Mouse (Mus musculus) neural tube, embryonic 12.5 days (tissue): Measurements from ENCODE around the gene Gpr179. TPM values are rescaled to one million over a fixed set of nuclear protein-coding genes. Genes with fewer than 3 reads are reported as not detected.
"Not testable (repeated sequence)": the region's sequence is repeated elsewhere in the genome, so short reads cannot be mapped to it uniquely, and the experiment has no call there.

Experiments
- ATAC-seq: fragments of 200-750 bp; cut with Nextera tagmentation; 2 replicates; pipeline ENCODE4 v1.8.0; 2017; ENCODE audit warnings: low read depth, mild to moderate bottlenecking, moderate TSS enrichment, moderate library complexity; ENCODE audit not compliant: low FRiP score
- H3K27ac ChIP-seq: fragments of 300-500 bp; sonication (generic); 2 replicates; pipeline ENCODE4 v1.5.1; 2016
- H3K27me3 ChIP-seq: fragments of 300-500 bp; sonication (generic); replicated peaks from 2 replicates; pipeline ENCODE4 v1.6.1; 2016; ENCODE audit warnings: mild to moderate bottlenecking
- H3K36me3 ChIP-seq: fragments of 300-500 bp; sonication (generic); 2 replicates; pipeline ENCODE4 v1.6.1; 2016; ENCODE audit warnings: mild to moderate bottlenecking
- H3K4me1 ChIP-seq: fragments of 300-500 bp; sonication (generic); 2 replicates; pipeline ENCODE4 v1.6.1; 2016
- H3K4me2 ChIP-seq: fragments of 300-500 bp; sonication (generic); replicated peaks from 2 replicates; pipeline ENCODE4 v1.6.1; 2016; ENCODE audit warnings: mild to moderate bottlenecking
- H3K4me3 ChIP-seq: fragments of 300-500 bp; sonication (generic); 2 replicates; pipeline ENCODE4 v1.5.1; 2016
- H3K9ac ChIP-seq: fragments of 300-500 bp; sonication (generic); 2 replicates; pipeline ENCODE4 v1.6.1; 2016; ENCODE audit warnings: mild to moderate bottlenecking
- H3K9me3 ChIP-seq: fragments of 300-500 bp; sonication (generic); 2 replicates; pipeline ENCODE4 v1.6.1; 2016; ENCODE audit warnings: mild to moderate bottlenecking
- WGBS: fragments of 180-500 bp; shearing (Covaris S2); methylation state at CpG from one replicate; pipeline ENCODE4 v1.1.7; 2016; 5-methylcytosine and 5-hydroxymethylcytosine counted together
- polyA plus RNA-seq: library from polyadenylated mRNA; unstranded; fragments of >200 nt; fragmentation: Nextera tagmentation; extraction: Ambion mirVana; gene quantifications from 2 replicates; pipeline ENCODE4 v1.2.1, GENCODE M21; 2016

Gpr179 gene
- polyA plus RNA-seq, 1 experiment from 2014 or later, result 0.19 TPM

- no peak overlapping the region for H3K27ac ChIP-seq
Measured at GRCm38 (mm10) chr11:97372159-97372864, 20.4 kb upstream of the Gpr179 start.

GRCm38 (mm10) chr11:97370329-97371091 is 18.6 kb upstream of the Gpr179 start:
- Histone ChIP-seq H3K4me2 (no peak overlapping the region), H3K9me3 (no peaks in the 10 kb centered on the region), H3K27me3 (no peaks in the 10 kb centered on the region), H3K27ac (no peak overlapping the region), H3K4me1 (peaks cover 4% of the 10 kb centered on the region), H3K4me3 (no peak overlapping the region), H3K9ac (no peak overlapping the region), H3K36me3 (peaks cover 16% of the 10 kb centered on the region)
- no peak for ATAC-seq
- WGBS, result 78% methylated on average over 7 of the region's 7 CpGs

More at GRCm38 (mm10) chr11:97372159-97372864, 20.4 kb upstream of the Gpr179 start:
- Histone ChIP-seq H3K9me3 (no peaks in the 10 kb centered on the region), H3K4me3 (no peak overlapping the region), H3K9ac (no peak overlapping the region), H3K27me3 (no peaks in the 10 kb centered on the region), H3K36me3 (peaks cover 33% of the 10 kb centered on the region), H3K4me2 (no peak overlapping the region), H3K4me1 (no peaks in the 10 kb centered on the region)
- ATAC-seq, result no peak
- 96% methylated on average over 6 of the region's 6 CpGs for whole genome bisulfite sequencing

GRCm38 (mm10) chr11:97368501-97368900 is 16.6 kb upstream of the Gpr179 start:
- Histone ChIP-seq H3K36me3 (no peaks in the 10 kb centered on the region), H3K27me3 (no peaks in the 10 kb centered on the region), H3K4me2 (no peak overlapping the region), H3K4me1 (peaks cover 24% of the 10 kb centered on the region), H3K9me3 (no peaks in the 10 kb centered on the region), H3K4me3 (no peak overlapping the region), H3K27ac (no peak overlapping the region), H3K9ac (no peak overlapping the region)
- 92% methylated on average over 5 of the region's 5 CpGs for WGBS
- ATAC-seq, result no peak

GRCm38 (mm10) chr11:97365556-97365955 is 13.7 kb upstream of the Gpr179 start:
- Histone ChIP-seq H3K9ac (peak overlapping the region; percentile 99; the same call in 1 of the 2 replicates), H3K36me3 (no peaks in the 10 kb centered on the region), H3K4me2 (peak overlapping the region; percentile 88), H3K4me3 (peak overlapping the region; percentile 23; the same call in 1 of the 2 replicates), H3K27me3 (no peaks in the 10 kb centered on the region), H3K4me1 (peaks cover 27% of the 10 kb centered on the region), H3K9me3 (no peaks in the 10 kb centered on the region), H3K27ac (no peak overlapping the region)
- ATAC-seq, result no peak
- WGBS, result 60% methylated on average over 1 of the region's 1 CpGs

GRCm38 (mm10) chr11:97363644-97363995 is 11.7 kb upstream of the Gpr179 start:
- no peak for ATAC-seq
- peak overlapping the region; percentile 99 for H3K4me3 ChIP-seq
- no peaks in the 10 kb centered on the region for H3K27me3 ChIP-seq
- H3K9me3 ChIP-seq, result no peaks in the 10 kb centered on the region
- whole genome bisulfite sequencing, result 3% methylated on average over 7 of the region's 7 CpGs
- peak overlapping the region; percentile 88 for H3K4me2 ChIP-seq
- peak overlapping the region; percentile 99 for H3K9ac ChIP-seq
- H3K27ac ChIP-seq, result no peak overlapping the region
- H3K36me3 ChIP-seq, result no peaks in the 10 kb centered on the region
- peaks cover 27% of the 10 kb centered on the region for H3K4me1 ChIP-seq

- Histone ChIP-seq H3K4me1 (peaks cover 27% of the 10 kb centered on the region), H3K9me3 (no peaks in the 10 kb centered on the region), H3K27me3 (no peaks in the 10 kb centered on the region), H3K4me2 (peak overlapping the region; percentile 88), H3K27ac (peak overlapping the region; percentile 82), H3K36me3 (no peaks in the 10 kb centered on the region), H3K4me3 (peak overlapping the region; percentile 99), H3K9ac (peak overlapping the region; percentile 99)
- peak; percentile 19; the same call in 1 of the 2 replicates for ATAC-seq
- WGBS, result under 1% methylated on average over 49 of the region's 49 CpGs
Measured at GRCm38 (mm10) chr11:97362943-97363643, 11.2 kb upstream of the Gpr179 start.

- peak overlapping the region; percentile 99 for H3K4me3 ChIP-seq
- H3K36me3 ChIP-seq, result no peaks in the 10 kb centered on the region
- H3K4me1 ChIP-seq, result peaks cover 27% of the 10 kb centered on the region
- H3K9me3 ChIP-seq, result no peaks in the 10 kb centered on the region
- peak overlapping the region; percentile 82 for H3K27ac ChIP-seq
- H3K9ac ChIP-seq, result peak overlapping the region; percentile 99
- WGBS, result under 1% methylated on average over 38 of the region's 39 CpGs
- H3K27me3 ChIP-seq, result no peaks in the 10 kb centered on the region
- ATAC-seq, result peak; percentile 61
- peak overlapping the region; percentile 88 for H3K4me2 ChIP-seq
Measured at GRCm38 (mm10) chr11:97362649-97362942, 10.7 kb upstream of the Gpr179 start.

- WGBS, result under 1% methylated on average over 50 of the region's 81 CpGs
Measured at GRCm38 (mm10) chr11:97361948-97362648, 10.2 kb upstream of the Gpr179 start, which contains the start of gene Socs7. Gene Socs7, plus strand, starts transcription at chr11:97362551.

GRCm38 (mm10) chr11:97357663-97358062 is 5.8 kb upstream of the Gpr179 start:
- not testable (repeated sequence) for H3K9ac ChIP-seq, ATAC-seq

More at GRCm38 (mm10) chr11:97361948-97362648, 10.2 kb upstream of the Gpr179 start, which contains the start of gene Socs7:
- no peaks in the 10 kb centered on the region for H3K36me3 ChIP-seq
- peak within 1 kb of the TSS; percentile 99 for H3K4me3 ChIP-seq
- no peaks in the 10 kb centered on the region for H3K27me3 ChIP-seq
- H3K4me2 ChIP-seq, result peak within 1 kb of the TSS; percentile 88
- peaks cover 27% of the 10 kb centered on the region for H3K4me1 ChIP-seq
- H3K9ac ChIP-seq, result peak within 1 kb of the TSS; percentile 99
- peak within 1 kb of the TSS; percentile 82 for H3K27ac ChIP-seq
- H3K9me3 ChIP-seq, result no peaks in the 10 kb centered on the region
- ATAC-seq, result peak; percentile 95

GRCm38 (mm10) chr11:97355247-97355646 is 3.4 kb upstream of the Gpr179 start:
- Histone ChIP-seq H3K9me3 (no peaks in the 10 kb centered on the region), H3K36me3 (no peaks in the 10 kb centered on the region), H3K27me3 (0 out of 2 replicates have a peak, but pooled peaks cover 4% of the 10 kb centered on the region), H3K4me1 (peaks cover 24% of the 10 kb centered on the region), H3K4me2 (no peak overlapping the region), H3K27ac (no peak overlapping the region), H3K9ac (no peak overlapping the region), H3K4me3 (no peak overlapping the region)
- 88% methylated on average over 7 of the region's 7 CpGs for WGBS
- no peak for ATAC-seq

More at GRCm38 (mm10) chr11:97357663-97358062, 5.8 kb upstream of the Gpr179 start:
- 24% methylated on average over 6 of the region's 6 CpGs for WGBS
- H3K9me3 ChIP-seq, H3K4me3 ChIP-seq, H3K4me2 ChIP-seq, H3K27me3 ChIP-seq, H3K27ac ChIP-seq, H3K36me3 ChIP-seq, H3K4me1 ChIP-seq: not testable (repeated sequence)

GRCm38 (mm10) chr11:97354646-97355045 is 2.8 kb upstream of the Gpr179 start:
- no peak overlapping the region for H3K27ac ChIP-seq
- ATAC-seq, result no peak
- 0 out of 2 replicates have a peak, but pooled peaks cover 4% of the 10 kb centered on the region for H3K27me3 ChIP-seq
- no peak overlapping the region for H3K4me3 ChIP-seq
- peaks cover 30% of the 10 kb centered on the region for H3K4me1 ChIP-seq
- H3K9ac ChIP-seq, result no peak overlapping the region
- 82% methylated on average over 2 of the region's 2 CpGs for WGBS
- no peaks in the 10 kb centered on the region for H3K9me3 ChIP-seq
- no peak overlapping the region for H3K4me2 ChIP-seq
- H3K36me3 ChIP-seq, result no peaks in the 10 kb centered on the region
